Mouse (Mus musculus) heart, embryonic 13.5 days (tissue): Measurements from ENCODE around the gene Gch1. TPM values are rescaled to one million over a fixed set of nuclear protein-coding genes. Genes with fewer than 3 reads are reported as not detected.

Experiments
- ATAC-seq: fragments of 200-750 bp; cut with Nextera tagmentation; 2 replicates; pipeline ENCODE4 v1.8.0; 2017; ENCODE audit warnings: moderate TSS enrichment; ENCODE audit not compliant: insufficient number of reproducible peaks, low FRiP score, low TSS enrichment; ENCODE audit errors: extremely low read depth
- H3K27ac ChIP-seq: fragments of 300-500 bp; sonication (generic); replicated peaks from 2 replicates; pipeline ENCODE4 v1.5.1; 2015; ENCODE audit warnings: moderate library complexity, mild to moderate bottlenecking, inconsistent platforms
- H3K27me3 ChIP-seq: fragments of 300-500 bp; sonication (generic); replicated peaks from 2 replicates; pipeline ENCODE4 v1.6.1; 2015; ENCODE audit warnings: mild to moderate bottlenecking, inconsistent platforms
- H3K36me3 ChIP-seq: fragments of 300-500 bp; sonication (generic); 2 replicates; pipeline ENCODE4 v1.6.1; 2015; ENCODE audit warnings: mild to moderate bottlenecking, inconsistent platforms
- H3K4me1 ChIP-seq: fragments of 300-500 bp; sonication (generic); 2 replicates; pipeline ENCODE4 v1.6.1; 2015; ENCODE audit warnings: inconsistent platforms
- H3K4me2 ChIP-seq: fragments of 300-500 bp; sonication (generic); 2 replicates; pipeline ENCODE4 v1.6.1; 2015; ENCODE audit warnings: inconsistent platforms, mild to moderate bottlenecking, moderate library complexity
- H3K4me3 ChIP-seq: fragments of 300-500 bp; sonication (generic); 2 replicates; pipeline ENCODE4 v1.5.1; 2015; ENCODE audit warnings: moderate library complexity, mild to moderate bottlenecking, inconsistent platforms
- H3K9ac ChIP-seq: fragments of 300-500 bp; sonication (generic); 2 replicates; pipeline ENCODE4 v1.6.1; 2015; ENCODE audit warnings: inconsistent platforms, mild to moderate bottlenecking, moderate library complexity
- H3K9me3 ChIP-seq: fragments of 300-500 bp; sonication (generic); 2 replicates; pipeline ENCODE4 v1.6.1; 2016; ENCODE audit warnings: inconsistent platforms
- WGBS: fragments of 180-500 bp; shearing (Covaris S2); methylation state at CpG from one replicate; pipeline ENCODE4 v1.1.7; 2015; ENCODE audit warnings: mixed read lengths; 5-methylcytosine and 5-hydroxymethylcytosine counted together
- polyA plus RNA-seq: library from polyadenylated mRNA; unstranded; fragments of >200 nt; fragmentation: Nextera tagmentation; extraction: Ambion mirVana; gene quantifications from 2 replicates; pipeline ENCODE4 v1.2.1, GENCODE M21; 2015

Gch1 gene
- polyA plus RNA-seq, 1 experiment from 2014 or later, result 5.4 TPM

- H3K4me3 ChIP-seq, result no peak overlapping the region
Observed at GRCm38 (mm10) chr14:47107461-47107860, 81.8 kb downstream of the Gch1 start.

GRCm38 (mm10) chr14:47105755-47106154 lies 83.5 kb downstream of the Gch1 start:
- Histone ChIP-seq H3K36me3 (peaks cover 35% of the 10 kb centered on the region), H3K27ac (no peak overlapping the region), H3K4me2 (no peak overlapping the region), H3K4me1 (peaks cover 11% of the 10 kb centered on the region; the same call in 1 of the 2 replicates), H3K27me3 (no peaks in the 10 kb centered on the region), H3K9ac (no peak overlapping the region), H3K9me3 (no peaks in the 10 kb centered on the region), H3K4me3 (no peak overlapping the region)
- 90% methylated on average over 3 of the region's 3 CpGs for WGBS
- no peak for ATAC-seq

More at GRCm38 (mm10) chr14:47107461-47107860, 81.8 kb downstream of the Gch1 start:
- Histone ChIP-seq H3K4me2 (no peak overlapping the region), H3K9ac (no peak overlapping the region), H3K4me1 (peaks cover 7% of the 10 kb centered on the region; the same call in 1 of the 2 replicates), H3K9me3 (no peaks in the 10 kb centered on the region), H3K36me3 (peaks cover 21% of the 10 kb centered on the region), H3K27me3 (no peaks in the 10 kb centered on the region; the same call in 1 of the 2 replicates), H3K27ac (no peak overlapping the region)
- 77% methylated on average over 3 of the region's 3 CpGs for WGBS
- ATAC-seq, result no peak

DNA sequence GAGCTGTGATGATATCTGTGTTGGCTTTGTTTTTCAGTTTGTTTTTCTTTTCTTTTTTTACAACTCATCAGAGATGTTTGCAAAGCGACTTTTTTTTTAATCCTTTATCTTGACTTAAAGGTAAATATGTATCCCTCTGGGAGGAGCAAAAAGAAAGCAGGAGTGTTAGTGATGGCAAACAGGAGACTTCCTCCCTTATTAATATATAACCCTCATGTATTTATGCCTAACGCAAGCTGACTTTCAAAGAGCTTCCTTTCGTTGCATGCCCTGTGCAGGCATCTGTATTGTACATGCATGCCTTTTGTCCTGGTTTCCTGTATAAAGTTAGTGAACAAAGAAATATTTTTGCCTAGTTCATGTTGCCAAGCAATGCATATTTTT lies 84.0 kb downstream of the Gch1 start:
- Histone ChIP-seq H3K4me3 (no peak overlapping the region), H3K4me2 (no peak overlapping the region), H3K27me3 (no peaks in the 10 kb centered on the region), H3K9ac (no peak overlapping the region), H3K9me3 (no peaks in the 10 kb centered on the region), H3K36me3 (peaks cover 40% of the 10 kb centered on the region), H3K4me1 (peaks cover 11% of the 10 kb centered on the region; the same call in 1 of the 2 replicates), H3K27ac (no peak overlapping the region)
- no peak for ATAC-seq
- 73% methylated on average over 3 of the region's 3 CpGs for WGBS

DNA sequence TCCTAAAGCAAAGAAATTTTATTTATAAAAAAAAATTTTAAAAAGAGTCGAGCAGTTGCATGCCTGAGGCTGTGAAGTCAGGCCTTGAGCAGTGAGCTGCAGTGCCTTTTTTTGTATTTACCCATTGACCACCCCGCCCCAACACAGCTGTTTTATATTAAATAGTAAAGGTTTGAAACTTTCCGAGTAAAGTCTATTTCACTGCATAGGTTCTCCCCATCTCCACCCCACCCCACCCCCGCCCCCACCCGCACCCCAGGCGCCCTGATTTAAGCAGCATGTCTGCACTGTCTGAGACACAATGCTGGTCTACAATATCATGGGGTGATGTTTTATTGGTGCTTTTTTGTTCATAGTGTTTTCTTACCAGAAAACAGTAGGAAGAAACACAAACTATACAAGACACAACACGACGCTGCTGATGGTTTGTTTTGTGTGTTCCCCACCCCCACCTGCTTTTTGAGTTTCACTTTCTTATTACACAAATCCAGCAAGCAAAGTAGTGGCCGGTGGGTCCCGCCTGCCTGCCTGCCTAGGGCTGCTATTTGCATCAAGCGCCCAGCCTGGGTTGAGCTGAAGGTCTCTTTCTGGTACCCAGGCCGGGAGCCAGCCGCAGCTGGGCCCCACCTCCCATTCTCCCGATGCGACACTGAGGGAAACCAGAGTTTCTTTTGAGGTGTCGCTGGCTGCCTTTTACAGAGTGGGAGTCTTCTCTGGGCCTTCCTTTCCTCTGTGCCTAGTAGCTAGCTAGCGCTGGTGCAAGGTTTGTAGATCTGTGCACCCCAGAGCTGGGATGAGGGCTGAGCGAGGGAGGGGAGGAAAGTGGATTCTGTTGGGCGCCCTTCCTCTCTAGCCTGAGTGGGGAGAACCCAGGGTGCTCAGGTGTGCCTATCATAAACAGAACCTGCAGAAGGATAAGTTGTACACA lies 84.7 kb downstream of the Gch1 start:
- Histone ChIP-seq H3K4me3 (no peak overlapping the region), H3K36me3 (peaks cover 46% of the 10 kb centered on the region), H3K4me1 (peaks cover 11% of the 10 kb centered on the region; the same call in 1 of the 2 replicates), H3K27me3 (no peaks in the 10 kb centered on the region), H3K4me2 (peak overlapping the region; percentile 11; the same call in 1 of the 2 replicates), H3K9ac (no peak overlapping the region), H3K27ac (no peak overlapping the region), H3K9me3 (no peaks in the 10 kb centered on the region)
- no peak for ATAC-seq
- 47% methylated on average over 19 of the region's 19 CpGs for WGBS

Other genes with a start within 250 kb of the Gch1 start
- gene Wdhd1, start 87.4 kb upstream of the Gch1 start, polyA plus RNA-seq, result 16.4 and 17.3 TPM in 2 replicates
- gene Socs4, start 87.5 kb upstream of the Gch1 start, polyA plus RNA-seq, result 1.8 and 2.4 TPM in 2 replicates
- gene Mapk1ip1l, start 108.9 kb upstream of the Gch1 start, polyA plus RNA-seq, result 43.1 and 44.5 TPM in 2 replicates
- 2.7 and 4.3 TPM in 2 replicates for gene Lgals3, start 178.3 kb upstream of the Gch1 start, polyA plus RNA-seq
- 31.0 and 33.4 TPM in 2 replicates for gene Dlgap5, start 229.0 kb upstream of the Gch1 start, polyA plus RNA-seq